In the genomic region with DNA sequence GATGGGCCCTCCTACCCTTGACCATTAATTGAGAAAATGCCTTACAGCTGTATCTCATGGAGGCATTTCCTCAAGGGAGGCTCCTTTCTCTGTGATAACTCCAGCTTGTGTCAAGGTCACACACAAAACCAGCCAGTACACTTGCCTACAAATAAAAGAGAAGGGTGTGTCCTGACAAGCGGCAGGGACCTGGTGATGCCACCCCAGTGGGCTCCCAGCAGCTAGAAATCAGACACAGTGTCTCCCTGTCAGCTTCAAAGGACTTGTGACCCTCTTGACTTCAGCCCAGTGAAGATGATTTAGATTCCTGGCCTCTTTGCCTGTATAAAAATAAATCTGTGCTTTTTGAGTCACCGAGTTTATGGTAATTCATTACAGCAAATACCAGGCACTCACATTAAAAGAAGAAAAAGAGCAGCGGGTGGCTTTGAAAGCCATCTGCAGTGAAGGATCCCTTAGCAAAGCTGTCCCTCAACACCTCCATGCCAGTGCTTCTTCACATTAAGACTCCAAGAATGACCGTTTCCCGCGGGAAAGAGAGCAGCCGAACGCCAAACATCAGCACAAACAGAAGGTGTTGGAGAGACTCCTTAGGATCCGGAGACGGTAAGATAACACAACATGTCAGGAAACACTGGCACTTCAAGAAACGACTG, we compare ENCODE assay signal across 8 mouse cellular contexts.
A peak's percentile ranks its signal among the peaks of the same experiment; 100 is the strongest.
DNase-seq lines count a peak whose midpoint lies in the region; ATAC-seq and TF ChIP-seq lines count a peak whose summit lies in the region.

No protein-coding gene starts in this region.

- no peaks in the 10 kb centered on the region for H3K36me3 ChIP-seq in ES-E14 (ENCODE audit: control insufficient read depth, insufficient read depth, low read length, poor library complexity, severe bottlenecking)
- no peaks in the 10 kb centered on the region for H3K36me3 ChIP-seq in forebrain, embryonic 16.5 days (ENCODE audit: control insufficient read depth, insufficient read depth)
- H3K36me3 ChIP-seq in intestine, embryonic 15.5 days = no peaks in the 10 kb centered on the region
- no peaks in the 10 kb centered on the region for H3K36me3 ChIP-seq in midbrain, embryonic 11.5 days (ENCODE audit: control insufficient read depth, insufficient read depth, low read length)

- DNase-seq in ES-E14 (ENCODE audit: low read depth, low spot score) = peak; percentile 28
- peak; percentile 59 for DNase-seq in adrenal gland, adult 2 months
- DNase-seq in midbrain, embryonic 11.5 days (ENCODE audit: low spot score, missing footprints) = peak; percentile 87
- no peak for DNase-seq in c-Kit-positive CD71-positive TER-119-positive erythroid progenitor cells, embryonic 14.5 days (ENCODE audit: low spot score)
- no peak for DNase-seq in thymus, adult 18-20 months

- in situ Hi-C loops in ES-E14 (cut with MboI; ENCODE audit: low sequenced_read_pairs in 2 of 2, unreplicated experiment in 2 of 2) = no loop called here

- H3K27ac ChIP-seq in ES-E14 (ENCODE audit: insufficient read depth, low read depth, low read length, poor library complexity, severe bottlenecking) = peak overlapping the region; percentile 91
- no peak overlapping the region for H3K27ac ChIP-seq in forebrain, embryonic 16.5 days (ENCODE audit: low read length)
- H3K27ac ChIP-seq in intestine, embryonic 15.5 days = no peak overlapping the region
- no peak overlapping the region for H3K27ac ChIP-seq in midbrain, embryonic 11.5 days (ENCODE audit: low read depth, low read length)

- ATAC-seq in forebrain, embryonic 16.5 days = peak; percentile 7; the same call in 1 of the 2 replicates
- ATAC-seq in intestine, embryonic 15.5 days = no peak
- ATAC-seq in midbrain, embryonic 11.5 days (ENCODE audit: low FRiP score) = peak; percentile 28
- ATAC-seq in monocyte, adult 5-6 weeks (replicated peaks; ENCODE audit: insufficient number of reproducible peaks, low FRiP score, low TSS enrichment, poor library complexity, severe bottlenecking) = no peak

- peaks cover 3 to 11% of the 10 kb centered on the region in 2 experiments; a peak in 3 of 4 replicates for H3K4me1 ChIP-seq in ES-E14 (ENCODE audit: control insufficient read depth in 2 of 2, insufficient read depth in 2 of 2, low read length in 2 of 2, poor library complexity in 1 of 2)
- peaks cover 20% of the 10 kb centered on the region for H3K4me1 ChIP-seq in forebrain, embryonic 16.5 days (replicated peaks; ENCODE audit: control insufficient read depth, insufficient read depth, low read length)
- peaks cover 9% of the 10 kb centered on the region; the same call in 1 of the 2 replicates for H3K4me1 ChIP-seq in intestine, embryonic 15.5 days (replicated peaks)
- H3K4me1 ChIP-seq in midbrain, embryonic 11.5 days (ENCODE audit: control insufficient read depth, insufficient read depth, low read length) = peaks cover 13% of the 10 kb centered on the region

- no peaks in the 10 kb centered on the region for H3K27me3 ChIP-seq in forebrain, embryonic 16.5 days (replicated peaks; ENCODE audit: control insufficient read depth, insufficient read depth, low read length)
- no peaks in the 10 kb centered on the region for H3K27me3 ChIP-seq in intestine, embryonic 15.5 days (replicated peaks)
- H3K27me3 ChIP-seq in midbrain, embryonic 11.5 days (ENCODE audit: control insufficient read depth, insufficient read depth, low read length) = no peaks in the 10 kb centered on the region

- 12% methylated on average over 11 of the region's 11 CpGs for WGBS in forebrain, embryonic 16.5 days
- 5% methylated on average over 11 of the region's 11 CpGs for WGBS in intestine, embryonic 15.5 days
- 6% methylated on average over 11 of the region's 11 CpGs for WGBS in midbrain, embryonic 11.5 days

- H3K4me2 ChIP-seq in forebrain, embryonic 16.5 days (ENCODE audit: low read length) = peak overlapping the region; percentile 54
- peak overlapping the region; percentile 55 for H3K4me2 ChIP-seq in intestine, embryonic 15.5 days (replicated peaks)
- peak overlapping the region; percentile 45 for H3K4me2 ChIP-seq in midbrain, embryonic 11.5 days

- no peaks in the 10 kb centered on the region for H3K9me3 ChIP-seq in ES-E14 (ENCODE audit: control insufficient read depth, insufficient read depth, low read depth, low read length)
- H3K9me3 ChIP-seq in forebrain, embryonic 16.5 days (ENCODE audit: control insufficient read depth, low read length) = no peaks in the 10 kb centered on the region
- H3K9me3 ChIP-seq in intestine, embryonic 15.5 days = no peaks in the 10 kb centered on the region
- no peaks in the 10 kb centered on the region for H3K9me3 ChIP-seq in midbrain, embryonic 11.5 days (ENCODE audit: control insufficient read depth, low read length)

- peak overlapping the region; percentile 60 for H3K9ac ChIP-seq in ES-E14 (ENCODE audit: insufficient read depth, low read depth, low read length, poor library complexity, severe bottlenecking)
- H3K9ac ChIP-seq in forebrain, embryonic 16.5 days (replicated peaks; ENCODE audit: low read depth, low read length) = peak overlapping the region; percentile 26
- no peak overlapping the region for H3K9ac ChIP-seq in intestine, embryonic 15.5 days
- H3K9ac ChIP-seq in midbrain, embryonic 11.5 days (ENCODE audit: low read length) = peak overlapping the region; percentile 39; the same call in 1 of the 2 replicates

- peak overlapping the region; percentile 61 to 91 for H3K4me3 ChIP-seq in ES-E14 (ENCODE audit: insufficient read depth in 1 of 2, low read depth in 1 of 2, low read length in 2 of 2, poor library complexity in 1 of 2, severe bottlenecking in 1 of 2)
- peak overlapping the region; percentile 26 for H3K4me3 ChIP-seq in forebrain, embryonic 16.5 days (replicated peaks; ENCODE audit: low read length)
- no peak overlapping the region for H3K4me3 ChIP-seq in intestine, embryonic 15.5 days (replicated peaks)
- H3K4me3 ChIP-seq in midbrain, embryonic 11.5 days (ENCODE audit: low read depth, low read length) = peak overlapping the region; percentile 16; the same call in 1 of the 2 replicates

TF ChIP-seq in ES-E14, 5 proteins besides CTCF, POLR2A, EP300 and RAD21:
- TF ChIP-seq CHD2 (IDR thresholded peaks at IDR 0.05; ENCODE audit: low read depth, low read length) (no peak), ZNF384 (IDR thresholded peaks at IDR 0.05; ENCODE audit: low read depth, low read length) (no peak), HCFC1 (IDR thresholded peaks at IDR 0.05; ENCODE audit: borderline replicate concordance, insufficient read depth, low read length) (no peak), MAFK (IDR thresholded peaks at IDR 0.05; ENCODE audit: insufficient read depth, low read depth, low read length) (no peak), ZC3H11A (IDR thresholded peaks at IDR 0.05; ENCODE audit: borderline replicate concordance, low read depth, low read length) (no peak)
TF ChIP-seq in ES-E14: peak in this region for 0.

Comparison
In these comparisons a context has a peak if more than half of its experiments do, and no peak if none do; other contexts are left out.
1. DNase-seq: peak in ES-E14 (single experiment), adrenal gland, adult 2 months (single experiment) and midbrain, embryonic 11.5 days (single experiment); none in c-Kit-positive CD71-positive TER-119-positive erythroid progenitor cells, embryonic 14.5 days (single experiment) and thymus, adult 18-20 months (0 of 2).
2. ATAC-seq: peak in forebrain, embryonic 16.5 days (single experiment) and midbrain, embryonic 11.5 days (single experiment); none in intestine, embryonic 15.5 days (single experiment) and monocyte, adult 5-6 weeks (single experiment).
3. Peak in every context shown above with its lines, with median percentiles within 50 percentile points of each other: H3K4me2 ChIP-seq.